Mouse (Mus musculus): ENCODE results near the gene Smyd1. TPM values are rescaled to one million over a fixed set of nuclear protein-coding genes. Genes with fewer than 3 reads are reported as not detected.

The Smyd1 gene
- 2.4 TPM for polyA plus RNA-seq (2014; fragmentation: Illumina TruSeq; extraction: RNeasy Lipid Tissue Mini Kit (QIAGEN cat#74804); ENCODE audit: insufficient read depth, low read depth, low replicate concordance)

DNA sequence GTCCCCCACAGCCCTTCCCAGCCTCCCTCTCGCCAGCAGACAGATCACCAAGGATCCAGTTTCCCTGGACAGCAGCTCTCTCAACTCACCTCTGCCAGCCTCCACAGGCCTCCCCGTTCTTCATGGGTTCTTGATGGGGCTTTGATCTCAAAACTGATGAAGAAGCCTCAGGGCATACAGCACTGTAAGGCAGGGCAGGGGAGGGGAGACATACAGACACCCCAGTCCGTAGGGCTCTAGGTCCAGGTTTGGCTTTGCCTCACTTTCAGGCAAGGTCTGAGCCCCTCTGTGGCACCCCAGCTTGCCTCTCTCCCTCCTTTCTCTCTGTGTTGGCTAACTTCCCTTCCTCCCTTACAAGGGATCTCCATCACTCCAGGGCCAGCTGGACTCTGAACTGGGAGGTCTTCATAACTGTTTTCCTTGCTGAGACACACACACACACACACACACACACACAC is at the start of gene Smyd1:
Smyd1 (minus strand) TSS at position 408 of the 458 bp plus-strand sequence.

DNA sequence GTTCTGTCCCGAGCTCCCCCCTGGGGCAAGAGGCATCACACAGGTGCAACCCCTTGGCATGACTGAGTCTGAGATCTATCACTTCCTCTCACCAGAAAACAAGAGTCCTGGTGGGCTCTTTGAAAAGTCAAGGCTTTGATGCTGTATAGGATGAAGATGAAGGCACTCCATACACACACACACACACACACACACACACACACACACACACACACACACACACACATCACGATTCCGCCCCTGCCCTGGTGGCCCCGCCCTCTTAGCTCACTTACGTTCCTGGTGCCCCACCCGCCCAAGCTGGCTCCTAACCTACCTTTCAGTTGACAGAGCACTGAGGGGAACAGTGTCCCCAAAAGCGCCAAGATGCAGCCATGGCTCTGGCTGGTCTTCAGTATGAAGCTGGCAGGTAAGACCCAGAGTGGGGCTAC is 473 bp upstream of the Smyd1 start, which contains the start of gene Cd8b1:
Cd8b1 (plus strand) TSS at position 298 of the 431 bp plus-strand sequence.

DNA sequence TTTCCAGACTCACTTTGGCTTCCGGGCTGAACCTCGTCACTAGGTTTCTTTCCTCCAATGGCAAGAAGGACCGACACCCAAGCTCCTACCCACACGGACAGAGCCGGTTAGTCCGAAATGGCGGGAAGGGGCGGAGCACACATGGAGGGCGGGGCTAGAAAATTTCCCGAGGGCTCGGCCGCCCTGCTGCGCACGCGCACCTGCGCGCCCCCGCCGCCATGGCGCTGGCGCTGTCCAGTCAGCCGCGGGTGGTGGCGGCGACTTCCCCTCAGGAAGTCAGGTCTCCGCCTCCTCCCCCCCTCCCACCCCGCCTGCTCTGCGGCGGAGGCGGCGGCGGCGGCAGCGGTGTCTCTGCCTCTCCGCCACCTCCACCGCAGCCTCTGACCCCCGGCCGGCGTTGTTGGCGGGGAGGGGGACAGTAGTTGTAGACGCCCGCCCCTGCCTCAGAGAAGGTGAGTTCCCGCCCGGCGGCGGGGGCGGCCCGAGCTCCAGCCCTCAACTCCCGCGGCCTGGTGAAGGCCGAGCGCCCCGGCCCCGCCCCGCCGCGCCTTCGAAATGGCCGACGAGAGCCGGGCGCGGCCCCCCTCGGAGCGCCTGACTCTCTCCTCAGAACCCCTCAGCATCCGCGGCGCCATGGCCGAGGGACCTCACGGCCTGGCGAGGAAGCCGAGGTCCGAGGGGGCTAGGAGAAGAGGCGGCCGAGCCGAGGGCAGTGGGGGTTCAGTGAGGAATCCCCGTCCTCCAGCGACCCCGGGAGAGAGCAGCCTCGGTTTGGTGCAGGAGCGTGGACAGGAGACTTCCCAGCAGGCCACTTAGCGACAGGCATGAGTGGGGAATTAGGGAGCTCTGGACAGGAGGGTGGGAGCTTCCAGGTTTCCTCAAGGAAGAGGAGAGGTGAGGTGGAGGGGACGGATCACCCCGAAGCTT is 50.4 kb downstream of the Smyd1 start, which contains the start of gene Krcc1:
Krcc1 (plus strand) TSS at position 289 of the 927 bp plus-strand sequence.

DNA sequence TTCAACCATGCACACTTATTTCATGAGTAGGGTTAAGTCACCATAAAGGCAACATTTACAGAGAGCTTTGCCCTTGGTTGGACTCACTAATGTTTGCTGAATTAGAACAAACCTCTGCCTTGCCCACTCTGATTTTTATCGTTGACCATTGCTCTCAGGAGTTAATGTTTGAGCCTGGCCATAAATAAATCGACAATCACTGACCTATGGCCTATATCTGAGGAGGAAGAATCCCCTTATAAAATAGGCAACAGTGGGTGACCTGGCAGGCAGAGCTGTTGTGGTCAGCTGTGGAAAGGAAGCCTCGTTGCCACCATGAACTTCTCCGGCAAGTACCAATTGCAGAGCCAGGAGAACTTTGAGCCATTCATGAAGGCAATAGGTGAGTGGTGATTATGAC is 122.4 kb downstream of the Smyd1 start, which contains the start of gene Fabp1:
Fabp1 (plus strand) TSS at position 216 of the 400 bp plus-strand sequence.

Other genes starting within 250 kb of the Smyd1 start
- 10.3 TPM for gene Thnsl2, start 177.8 kb downstream of the Smyd1 start, polyA plus RNA-seq (2014; fragmentation: Illumina TruSeq; extraction: RNeasy Lipid Tissue Mini Kit (QIAGEN cat#74804); ENCODE audit: insufficient read depth, low read depth, low replicate concordance)
- 43.4 TPM for gene Fabp1, start 122.4 kb downstream of the Smyd1 start, polyA plus RNA-seq (2014; fragmentation: Illumina TruSeq; extraction: RNeasy Lipid Tissue Mini Kit (QIAGEN cat#74804); ENCODE audit: insufficient read depth, low read depth, low replicate concordance)
- gene Krcc1, start 50.6 kb downstream of the Smyd1 start, polyA plus RNA-seq (2014; fragmentation: Illumina TruSeq; extraction: RNeasy Lipid Tissue Mini Kit (QIAGEN cat#74804); ENCODE audit: insufficient read depth, low read depth, low replicate concordance): 64.2 TPM
- 6.5 TPM for gene Cd8b1, start 555 bp upstream of the Smyd1 start, polyA plus RNA-seq (2014; fragmentation: Illumina TruSeq; extraction: RNeasy Lipid Tissue Mini Kit (QIAGEN cat#74804); ENCODE audit: insufficient read depth, low read depth, low replicate concordance)
- 4.0 TPM for gene Cd8a, start 51.2 kb upstream of the Smyd1 start, polyA plus RNA-seq (2014; fragmentation: Illumina TruSeq; extraction: RNeasy Lipid Tissue Mini Kit (QIAGEN cat#74804); ENCODE audit: insufficient read depth, low read depth, low replicate concordance)
- gene Rmnd5a, start 118.4 kb upstream of the Smyd1 start, polyA plus RNA-seq (2014; fragmentation: Illumina TruSeq; extraction: RNeasy Lipid Tissue Mini Kit (QIAGEN cat#74804); ENCODE audit: insufficient read depth, low read depth, low replicate concordance): 23.9 TPM
- 18.2 TPM for gene Rnf103, start 171.7 kb upstream of the Smyd1 start, polyA plus RNA-seq (2014; fragmentation: Illumina TruSeq; extraction: RNeasy Lipid Tissue Mini Kit (QIAGEN cat#74804); ENCODE audit: insufficient read depth, low read depth, low replicate concordance)
- gene Chmp3, start 221.6 kb upstream of the Smyd1 start, polyA plus RNA-seq (2014; fragmentation: Illumina TruSeq; extraction: RNeasy Lipid Tissue Mini Kit (QIAGEN cat#74804); ENCODE audit: insufficient read depth, low read depth, low replicate concordance): 90.0 TPM